Mouse (Mus musculus) liver, postnatal 0 days (tissue): Measurements from ENCODE around the gene Zfp622. TPM values are rescaled to one million over a fixed set of nuclear protein-coding genes. Genes with fewer than 3 reads are reported as not detected.
A peak's percentile ranks its signal among the peaks of the same experiment; 100 is the strongest.
"Not testable (repeated sequence)": the region's sequence is repeated elsewhere in the genome, so short reads cannot be mapped to it uniquely, and the experiment has no call there.

Experiments
- ATAC-seq: fragments of 200-750 bp; cut with Nextera tagmentation; 2 replicates; pipeline ENCODE4 v1.8.0; 2017; ENCODE audit warnings: mild to moderate bottlenecking, moderate library complexity
- DNase-seq: peaks from one replicate; pipeline ENCODE4 v3.0.0-alpha.2; 2016
- H3K27ac ChIP-seq: fragments of 300-500 bp; sonication (generic); 2 replicates; pipeline ENCODE4 v1.5.1; 2014; ENCODE audit warnings: antibody characterized with exemption, moderate library complexity, mild to moderate bottlenecking, low read depth
- H3K27me3 ChIP-seq: fragments of 300-500 bp; sonication (generic); 2 replicates; pipeline ENCODE4 v1.6.1; 2014; ENCODE audit warnings: low read length, control low read depth, mixed read lengths; ENCODE audit not compliant: insufficient read depth
- H3K36me3 ChIP-seq: fragments of 300-500 bp; sonication (generic); replicated peaks from 2 replicates; pipeline ENCODE4 v1.6.1; 2014; ENCODE audit warnings: mild to moderate bottlenecking, control low read depth, low read length, moderate library complexity, mixed read lengths; ENCODE audit not compliant: insufficient read depth
- H3K4me1 ChIP-seq: fragments of 300-500 bp; sonication (generic); 2 replicates; pipeline ENCODE4 v1.6.1; 2014; ENCODE audit warnings: antibody characterized with exemption, mild to moderate bottlenecking, control low read depth; ENCODE audit not compliant: insufficient read depth
- H3K4me2 ChIP-seq: fragments of 300-500 bp; sonication (generic); 2 replicates; pipeline ENCODE4 v1.6.1; 2014; ENCODE audit warnings: low read depth, mild to moderate bottlenecking, low read length, moderate library complexity, mixed read lengths
- H3K4me3 ChIP-seq: fragments of 300-500 bp; sonication (generic); 2 replicates; pipeline ENCODE4 v1.5.1; 2014; ENCODE audit warnings: low read depth, low read length
- H3K9ac ChIP-seq: fragments of 300-500 bp; sonication (generic); replicated peaks from 2 replicates; pipeline ENCODE4 v1.6.1; 2014; ENCODE audit warnings: mild to moderate bottlenecking, moderate library complexity
- H3K9me3 ChIP-seq: fragments of 300-500 bp; sonication (generic); 2 replicates; pipeline ENCODE4 v1.6.1; 2016; ENCODE audit warnings: mild to moderate bottlenecking, control low read depth, low read length, mixed read lengths
- CTCF ChIP-seq: sonication (generic); IDR thresholded peaks from 2 replicates; pipeline ENCODE4 v1.5.1; 2016; ENCODE audit warnings: antibody characterized with exemption, low read depth
- EP300 ChIP-seq: IDR thresholded peaks from 2 replicates; pipeline ENCODE4 v1.6.1; 2016; ENCODE audit warnings: antibody characterized with exemption, low read depth, mild to moderate bottlenecking
- WGBS: fragments of 180-500 bp; shearing (Covaris S2); extraction: QIAGEN DNeasy Blood & Tissue Kit; methylation state at CpG from one replicate; pipeline ENCODE4 v1.1.7; 2014; ENCODE audit not compliant: insufficient replicate concordance; 5-methylcytosine and 5-hydroxymethylcytosine counted together
- polyA plus RNA-seq: library from polyadenylated mRNA; unstranded; fragments of >200 nt; fragmentation: Nextera tagmentation; extraction: Ambion mirVana; gene quantifications from 2 replicates; pipeline ENCODE4 v1.2.1, GENCODE M21; 2015

Zfp622 gene
- polyA plus RNA-seq, 1 experiment from 2014 or later = 9.8 TPM

GRCm38 (mm10) chr15:25966220-25966774 lies 17.9 kb upstream of the Zfp622 start:
- H3K27ac ChIP-seq = no peak overlapping the region
- H3K9me3 ChIP-seq = no peaks in the 10 kb centered on the region
- H3K4me3 ChIP-seq = no peak overlapping the region
- ATAC-seq = no peak
- no peaks in the 10 kb centered on the region for H3K27me3 ChIP-seq
- no peak overlapping the region for H3K4me2 ChIP-seq
- TF ChIP-seq EP300 (no peak), CTCF (no peak)
- H3K9ac ChIP-seq = no peak overlapping the region
- H3K4me1 ChIP-seq = no peaks in the 10 kb centered on the region
- no peak for DNase-seq
- peaks cover 20% of the 10 kb centered on the region for H3K36me3 ChIP-seq
- WGBS = 49% methylated on average over 6 of the region's 6 CpGs

GRCm38 (mm10) chr15:25971596-25971995 lies 12.6 kb upstream of the Zfp622 start:
- no peak overlapping the region for H3K9ac ChIP-seq

GRCm38 (mm10) chr15:25972758-25973157 lies 11.4 kb upstream of the Zfp622 start:
- WGBS = 67% methylated on average over 5 of the region's 5 CpGs
- H3K9ac ChIP-seq = no peak overlapping the region
- H3K4me3 ChIP-seq = no peak overlapping the region
- no peaks in the 10 kb centered on the region for H3K9me3 ChIP-seq
- H3K4me1 ChIP-seq = no peaks in the 10 kb centered on the region
- H3K27me3 ChIP-seq = no peaks in the 10 kb centered on the region
- no peak overlapping the region for H3K27ac ChIP-seq
- peaks cover 14% of the 10 kb centered on the region; the same call in 1 of the 2 replicates for H3K36me3 ChIP-seq
- no peak for ATAC-seq
- TF ChIP-seq EP300 (no peak), CTCF (no peak)
- no peak overlapping the region for H3K4me2 ChIP-seq
- no peak for DNase-seq

More at GRCm38 (mm10) chr15:25971596-25971995, 12.6 kb upstream of the Zfp622 start:
- Histone ChIP-seq H3K9me3 (no peaks in the 10 kb centered on the region), H3K27me3 (no peaks in the 10 kb centered on the region), H3K4me2 (no peak overlapping the region), H3K4me3 (no peak overlapping the region), H3K36me3 (peaks cover 20% of the 10 kb centered on the region), H3K27ac (no peak overlapping the region), H3K4me1 (no peaks in the 10 kb centered on the region)
- 77% methylated on average over 9 of the region's 9 CpGs for WGBS
- TF ChIP-seq EP300 (no peak), CTCF (no peak)
- no peak for DNase-seq
- no peak for ATAC-seq

GRCm38 (mm10) chr15:25974352-25974751 lies 9.8 kb upstream of the Zfp622 start:
- Histone ChIP-seq H3K27ac (no peak overlapping the region), H3K4me3 (no peak overlapping the region), H3K9ac (no peak overlapping the region), H3K27me3 (no peaks in the 10 kb centered on the region), H3K4me2 (no peak overlapping the region), H3K4me1 (no peaks in the 10 kb centered on the region), H3K9me3 (no peaks in the 10 kb centered on the region), H3K36me3 (peaks cover 10% of the 10 kb centered on the region; the same call in 1 of the 2 replicates)
- ATAC-seq (peak; percentile 69), DNase-seq (no peak)
- 65% methylated on average over 4 of the region's 4 CpGs for WGBS
- TF ChIP-seq EP300 (no peak), CTCF (no peak)

- Histone ChIP-seq H3K36me3 (peaks cover 10% of the 10 kb centered on the region; the same call in 1 of the 2 replicates), H3K9me3 (no peaks in the 10 kb centered on the region), H3K4me1 (no peaks in the 10 kb centered on the region), H3K4me3 (no peak overlapping the region), H3K4me2 (no peak overlapping the region), H3K27ac (peak overlapping the region; percentile 48; the same call in 1 of the 2 replicates), H3K9ac (no peak overlapping the region), H3K27me3 (no peaks in the 10 kb centered on the region)
- ATAC-seq (peak; percentile 78), DNase-seq (no peak)
- TF ChIP-seq EP300 (peak; percentile 46; the same call in 1 of the 2 replicates), CTCF (no peak)
- 79% methylated on average over 6 of the region's 6 CpGs for WGBS
These were observed 8.4 kb upstream of the Zfp622 start for GRCm38 (mm10) chr15:25975810-25976209.

GRCm38 (mm10) chr15:25983614-25984013 lies 552 bp upstream of the Zfp622 start:
- H3K9me3 ChIP-seq, H3K27me3 ChIP-seq, DNase-seq: not testable (repeated sequence)
- Histone ChIP-seq H3K9ac (peak overlapping the region; percentile 65; the same call in 1 of the 2 replicates), H3K4me2 (peak overlapping the region; percentile 88), H3K4me3 (peak overlapping the region; percentile 88), H3K27ac (peak overlapping the region; percentile 63; the same call in 1 of the 2 replicates), H3K4me1 (peaks cover 28% of the 10 kb centered on the region), H3K36me3 (peaks cover 15% of the 10 kb centered on the region)
- WGBS = 16% methylated on average over 6 of the region's 6 CpGs
- ATAC-seq = peak; percentile 3; the same call in 1 of the 2 replicates
